Mouse (Mus musculus) kidney, embryonic 16.5 days (tissue): Measurements from ENCODE around the gene Cacna1b. TPM values are rescaled to one million over a fixed set of nuclear protein-coding genes. Genes with fewer than 3 reads are reported as not detected.

Experiments used
- ATAC-seq: fragments of 200-750 bp; cut with Nextera tagmentation; 2 replicates; pipeline ENCODE4 v1.8.0; 2017; ENCODE audit warnings: moderate TSS enrichment; ENCODE audit not compliant: low FRiP score, low TSS enrichment
- H3K27ac ChIP-seq: fragments of 300-500 bp; sonication (generic); 2 replicates; pipeline ENCODE4 v1.5.1; 2014; ENCODE audit warnings: low read length
- H3K27me3 ChIP-seq: fragments of 300-500 bp; sonication (generic); 2 replicates; pipeline ENCODE4 v1.6.1; 2014; ENCODE audit warnings: low read length, control low read depth, mixed read lengths; ENCODE audit not compliant: insufficient read depth
- H3K36me3 ChIP-seq: fragments of 300-500 bp; sonication (generic); 2 replicates; pipeline ENCODE4 v1.6.1; 2014; ENCODE audit warnings: low read length, control low read depth, mixed read lengths; ENCODE audit not compliant: insufficient read depth
- H3K4me1 ChIP-seq: fragments of 300-500 bp; sonication (generic); 2 replicates; pipeline ENCODE4 v1.6.1; 2014; ENCODE audit warnings: low read length, control low read depth, mixed read lengths; ENCODE audit not compliant: insufficient read depth
- H3K4me2 ChIP-seq: fragments of 300-500 bp; sonication (generic); replicated peaks from 2 replicates; pipeline ENCODE4 v1.6.1; 2014; ENCODE audit warnings: low read depth, low read length
- H3K4me3 ChIP-seq: fragments of 300-500 bp; sonication (generic); 2 replicates; pipeline ENCODE4 v1.5.1; 2014; ENCODE audit warnings: mild to moderate bottlenecking, low read length
- H3K9ac ChIP-seq: fragments of 300-500 bp; sonication (generic); replicated peaks from 2 replicates; pipeline ENCODE4 v1.6.1; 2014; ENCODE audit warnings: low read length
- H3K9me3 ChIP-seq: fragments of 300-500 bp; sonication (generic); 2 replicates; pipeline ENCODE4 v1.6.1; 2016; ENCODE audit warnings: low read length, control low read depth
- WGBS: fragments of 180-500 bp; shearing (Covaris S2); extraction: QIAGEN DNeasy Blood & Tissue Kit; methylation state at CpG from one replicate; pipeline ENCODE4 v1.1.7; 2014; 5-methylcytosine and 5-hydroxymethylcytosine counted together
- polyA plus RNA-seq: library from polyadenylated mRNA; unstranded; fragments of >200 nt; fragmentation: Nextera tagmentation; extraction: Ambion mirVana; gene quantifications from 2 replicates; pipeline ENCODE4 v1.2.1, GENCODE M21; 2015

Gene Cacna1b
- polyA plus RNA-seq, 1 experiment from 2014 or later = 0.35 TPM

DNA sequence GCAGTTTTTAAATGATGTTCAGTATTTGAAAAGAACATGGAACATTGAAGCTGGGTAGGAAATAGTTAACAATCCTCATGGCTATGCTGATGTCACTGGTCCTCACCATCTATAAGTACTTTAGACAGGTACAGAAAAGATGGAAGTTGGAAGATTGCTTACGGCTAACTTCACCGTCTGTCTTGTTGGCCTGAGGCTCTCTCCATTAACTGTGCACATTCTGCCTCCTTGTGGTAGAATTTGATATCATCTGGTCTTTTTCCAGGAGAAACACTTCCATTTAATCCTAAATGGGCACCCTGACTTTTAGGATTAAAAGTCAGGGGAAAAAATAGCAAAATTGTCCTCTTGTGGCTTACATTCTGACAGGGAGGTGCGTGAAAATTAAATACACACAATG, 194.4 kb downstream of the Cacna1b start:
- Histone ChIP-seq H3K4me1 (no peaks in the 10 kb centered on the region), H3K4me2 (no peak overlapping the region), H3K9me3 (no peaks in the 10 kb centered on the region), H3K4me3 (no peak overlapping the region), H3K27me3 (no peaks in the 10 kb centered on the region), H3K27ac (no peak overlapping the region), H3K36me3 (no peaks in the 10 kb centered on the region), H3K9ac (no peak overlapping the region)
- 3% methylated on average over 3 of the region's 3 CpGs for WGBS
- ATAC-seq = peak; percentile 60; the same call in 1 of the 2 replicates

DNA sequence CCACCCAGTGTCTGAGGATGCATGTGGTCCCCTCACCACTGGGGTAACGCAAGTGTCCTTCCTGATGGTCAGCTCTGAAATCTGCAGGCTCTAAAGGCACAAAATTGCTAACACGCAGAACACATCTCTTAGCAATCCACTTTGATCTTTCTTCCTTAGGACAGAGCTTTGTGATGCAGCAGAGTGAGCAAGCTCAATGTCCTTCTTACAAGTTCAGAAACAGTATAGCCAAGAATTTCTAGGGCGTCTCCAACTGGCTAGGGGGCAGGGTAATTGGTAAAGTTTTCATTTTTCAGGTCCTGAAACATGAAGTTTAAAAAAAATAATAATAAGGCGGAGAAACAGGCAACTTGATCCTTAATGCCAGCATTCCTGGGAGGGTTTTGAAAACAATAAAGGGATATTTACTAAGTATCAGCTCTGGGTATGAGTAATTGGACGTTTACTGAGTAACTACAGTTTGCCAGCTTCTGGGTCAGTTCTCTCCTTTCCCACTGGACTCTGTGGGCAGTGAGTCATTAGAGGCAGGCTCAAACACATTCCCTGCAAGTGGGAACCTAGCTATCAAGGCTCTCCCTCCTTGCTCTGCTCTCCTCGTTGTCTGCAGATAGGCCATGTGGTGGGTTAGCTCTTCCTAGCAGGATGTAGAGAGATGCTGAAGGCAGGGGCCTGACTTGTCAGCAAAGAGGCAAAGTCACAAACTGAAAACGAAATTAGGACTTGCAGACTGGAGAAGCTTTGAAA, 200.2 kb downstream of the Cacna1b start:
- H3K4me2 ChIP-seq = no peak overlapping the region
- H3K4me1 ChIP-seq = peaks cover 11% of the 10 kb centered on the region; the same call in 1 of the 2 replicates
- peak overlapping the region; percentile 36; the same call in 1 of the 2 replicates for H3K27ac ChIP-seq
- no peak overlapping the region for H3K9ac ChIP-seq
- no peaks in the 10 kb centered on the region for H3K36me3 ChIP-seq
- 0 out of 2 replicates have a peak, but pooled peaks have one; percentile 36 for ATAC-seq
- no peaks in the 10 kb centered on the region for H3K9me3 ChIP-seq
- no peak overlapping the region for H3K4me3 ChIP-seq
- H3K27me3 ChIP-seq = no peaks in the 10 kb centered on the region
- WGBS = 50% methylated on average over 7 of the region's 7 CpGs

DNA sequence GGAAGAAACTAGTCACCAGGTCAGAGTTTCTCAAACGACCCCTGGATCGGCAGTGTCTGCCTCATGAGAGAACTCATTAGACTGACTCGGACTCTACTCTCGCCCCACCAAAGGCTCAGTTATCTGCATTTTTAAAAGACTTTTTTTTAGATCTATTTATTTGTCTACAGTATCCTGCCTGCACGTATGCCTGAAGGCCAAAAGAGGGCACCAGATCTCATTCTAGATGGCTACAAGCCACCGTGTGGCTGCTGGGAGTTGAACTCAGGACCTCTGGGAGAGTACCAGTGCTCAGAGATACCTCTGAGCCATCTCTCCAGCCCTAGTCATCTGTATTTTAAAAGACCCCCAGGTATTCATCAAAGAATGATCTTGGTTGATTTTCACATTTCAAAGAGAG, 201.0 kb downstream of the Cacna1b start:
- Histone ChIP-seq H3K4me1 (peaks cover 11% of the 10 kb centered on the region; the same call in 1 of the 2 replicates), H3K4me2 (no peak overlapping the region), H3K36me3 (no peaks in the 10 kb centered on the region), H3K4me3 (no peak overlapping the region), H3K9me3 (no peaks in the 10 kb centered on the region), H3K27me3 (no peaks in the 10 kb centered on the region), H3K27ac (no peak overlapping the region), H3K9ac (no peak overlapping the region)
- no peak for ATAC-seq
- 83% methylated on average over 6 of the region's 6 CpGs for WGBS

DNA sequence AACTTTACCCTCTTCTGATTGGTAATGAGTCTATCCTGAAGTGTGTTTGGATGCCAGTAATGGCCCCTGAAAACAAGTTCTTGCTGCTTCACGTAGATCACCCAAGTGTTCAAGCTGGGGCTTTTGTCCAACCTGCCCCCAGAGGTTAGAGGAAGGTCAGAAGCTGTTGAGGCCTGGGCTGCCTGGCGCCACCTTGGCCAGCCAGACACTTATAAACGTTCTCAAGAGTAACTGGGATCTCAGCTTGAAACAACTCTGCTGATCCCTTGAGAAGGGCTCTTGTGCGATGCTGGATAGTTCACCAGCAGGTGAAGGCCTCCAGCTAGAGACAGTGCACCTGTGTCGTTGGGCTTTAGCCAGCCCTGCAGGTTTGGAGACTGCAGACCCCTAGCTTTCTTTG, 202.8 kb downstream of the Cacna1b start:
- Histone ChIP-seq H3K4me3 (no peak overlapping the region), H3K9me3 (no peaks in the 10 kb centered on the region), H3K27ac (no peak overlapping the region), H3K36me3 (no peaks in the 10 kb centered on the region), H3K4me2 (no peak overlapping the region), H3K4me1 (peaks cover 11% of the 10 kb centered on the region; the same call in 1 of the 2 replicates), H3K9ac (no peak overlapping the region), H3K27me3 (no peaks in the 10 kb centered on the region)
- WGBS = 67% methylated on average over 5 of the region's 5 CpGs
- ATAC-seq = 0 out of 2 replicates have a peak, but pooled peaks have one; percentile 13

DNA sequence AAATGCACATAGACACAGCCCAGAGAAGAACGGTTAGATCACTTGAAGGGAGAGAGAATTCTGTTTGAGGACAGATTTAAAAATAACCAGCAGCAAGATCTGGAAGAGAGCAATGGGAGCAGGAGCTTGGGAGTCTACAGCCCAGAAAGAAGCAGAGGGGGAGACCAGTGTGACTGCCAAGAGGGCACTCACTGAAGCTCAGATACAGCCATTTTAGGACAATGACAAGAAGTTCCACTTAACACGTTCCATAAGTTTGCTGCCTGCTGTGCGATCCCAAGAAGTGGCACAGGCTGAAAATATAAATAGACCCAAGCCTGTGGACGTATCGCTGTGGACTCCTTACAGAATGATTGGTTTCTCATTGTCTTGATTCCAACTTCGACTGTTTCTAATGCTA, 206.6 kb downstream of the Cacna1b start:
- no peaks in the 10 kb centered on the region for H3K9me3 ChIP-seq
- no peaks in the 10 kb centered on the region for H3K27me3 ChIP-seq
- no peak overlapping the region for H3K9ac ChIP-seq
- H3K4me2 ChIP-seq = no peak overlapping the region
- WGBS = 81% methylated on average over 6 of the region's 6 CpGs
- H3K36me3 ChIP-seq = no peaks in the 10 kb centered on the region
- no peak overlapping the region for H3K27ac ChIP-seq
- ATAC-seq = no peak
- no peak overlapping the region for H3K4me3 ChIP-seq
- peaks cover 19% of the 10 kb centered on the region for H3K4me1 ChIP-seq

DNA sequence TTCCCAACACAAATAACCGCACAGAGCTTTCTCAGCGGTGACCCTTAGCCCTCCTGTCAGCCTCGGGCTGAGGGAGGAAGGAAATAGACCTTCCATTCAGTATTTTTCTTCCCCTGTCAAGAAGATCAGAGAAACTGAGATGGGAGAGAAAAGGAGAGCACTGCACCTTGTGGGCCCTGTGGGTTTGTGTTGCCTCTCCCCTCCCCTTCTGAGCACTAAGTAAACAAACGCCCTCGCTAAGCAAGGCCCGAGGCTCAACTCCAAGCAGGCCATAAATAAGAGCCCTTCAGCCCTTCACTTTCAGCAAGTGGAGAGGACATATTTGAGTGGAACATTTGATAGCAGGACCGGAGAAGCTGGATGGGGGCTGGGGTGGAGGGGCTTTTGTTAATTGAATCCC, 209.0 kb downstream of the Cacna1b start:
- Histone ChIP-seq H3K9me3 (no peaks in the 10 kb centered on the region), H3K27me3 (no peaks in the 10 kb centered on the region), H3K36me3 (no peaks in the 10 kb centered on the region), H3K4me1 (peaks cover 19% of the 10 kb centered on the region), H3K9ac (no peak overlapping the region), H3K4me2 (no peak overlapping the region), H3K4me3 (no peak overlapping the region), H3K27ac (no peak overlapping the region; the same call in 1 of the 2 replicates)
- 9% methylated on average over 7 of the region's 7 CpGs for WGBS
- ATAC-seq = peak; percentile 93

Other genes with a start within 250 kb of the Cacna1b start
- gene Ehmt1, start 156.5 kb upstream of the Cacna1b start, polyA plus RNA-seq = 87.7 and 91.7 TPM in 2 replicates
- 63.3 and 63.5 TPM in 2 replicates for gene Arrdc1, start 172.1 kb upstream of the Cacna1b start, polyA plus RNA-seq
- 4.2 and 7.9 TPM in 2 replicates for gene Zmynd19, start 186.6 kb upstream of the Cacna1b start, polyA plus RNA-seq
- gene Dph7, start 199.2 kb upstream of the Cacna1b start, polyA plus RNA-seq = 29.8 and 32.3 TPM in 2 replicates
- 109 and 118 TPM in 2 replicates for gene Mrpl41, start 211.9 kb upstream of the Cacna1b start, polyA plus RNA-seq
- gene Pnpla7, start 212.9 kb upstream of the Cacna1b start, polyA plus RNA-seq = 8.4 and 8.7 TPM in 2 replicates